Mouse (Mus musculus) neutrophil, adult 5-6 weeks (primary cell): ENCODE measurements around the gene Phka1. TPM values are rescaled to one million over a fixed set of nuclear protein-coding genes. Genes with fewer than 3 reads are reported as not detected.

Experiments used
- ATAC-seq: fragments of 151-379, 151-347 bp; 2 replicates; pipeline ENCODE4 v1.8.0; 2017; ENCODE audit warnings: mild to moderate bottlenecking, moderate TSS enrichment; ENCODE audit not compliant: insufficient number of reproducible peaks, poor library complexity, low FRiP score, severe bottlenecking; ENCODE audit errors: extremely low read depth
- total RNA-seq: library from RNA; stranded (forward); fragments of 200-1000 nt; gene quantifications from 2 replicates; pipeline ENCODE4 v1.2.3, GENCODE M21; 2017

Gene Phka1
- total RNA-seq, 1 experiment from 2014 or later: 13.2 TPM

DNA sequence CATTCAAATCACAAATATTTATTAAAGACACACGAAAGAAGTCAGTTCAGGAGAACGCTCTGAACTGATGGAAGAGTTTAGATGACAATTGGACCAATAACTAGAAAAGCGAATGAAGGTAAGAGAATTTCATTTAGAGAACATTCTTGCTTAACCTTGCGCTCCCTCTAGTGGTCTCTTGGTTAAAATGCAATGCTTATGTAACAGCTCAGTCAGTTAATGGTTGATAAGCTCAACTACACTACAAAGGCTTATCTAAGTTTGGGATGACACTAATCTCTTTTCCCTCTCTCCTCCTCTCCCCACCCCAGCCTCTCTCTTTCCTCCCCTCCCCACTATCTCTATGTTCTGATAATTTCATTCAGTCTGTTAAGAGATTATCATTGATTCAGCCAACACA, 165.1 kb downstream of the Phka1 start:
- ATAC-seq: no peak

- ATAC-seq: no peak
Observed at GRCm38 (mm10) chrX:102478481-102478880, 165.6 kb downstream of the Phka1 start.

DNA sequence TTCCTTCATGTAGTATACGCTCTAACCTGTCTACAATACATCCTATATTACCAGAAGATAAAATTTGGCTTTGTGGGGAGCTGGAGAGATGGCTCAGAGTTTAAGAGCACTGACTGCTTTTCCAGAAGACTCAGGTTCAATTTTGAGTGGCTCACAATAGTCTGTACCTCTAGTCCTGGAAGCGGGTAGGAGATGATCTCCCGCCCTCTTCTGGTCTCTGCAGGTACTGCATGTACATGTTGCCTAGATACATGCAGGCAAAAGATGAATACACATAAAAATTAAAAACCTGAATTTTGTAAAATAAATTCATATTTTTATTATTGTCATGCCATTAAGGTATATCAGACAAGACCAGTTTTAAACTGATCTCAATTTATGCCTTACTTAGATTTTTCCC, 167.3 kb downstream of the Phka1 start:
- 0 out of 2 replicates have a peak, but pooled peaks have one; percentile 41 for ATAC-seq

GRCm38 (mm10) chrX:102475555-102475954, 168.5 kb downstream of the Phka1 start:
- ATAC-seq: no peak

Other genes with a start within 250 kb of the Phka1 start
- gene Hdac8, start 138.9 kb downstream of the Phka1 start, total RNA-seq: 9.5 and 11.7 TPM in 2 replicates
- gene Gm3880, start 42.7 kb upstream of the Phka1 start, total RNA-seq: not detected in 2 replicates
- not detected in 2 replicates for gene Gm9112, start 63.4 kb upstream of the Phka1 start, total RNA-seq
- not detected in 2 replicates for gene Dmrtc1b, start 63.6 kb upstream of the Phka1 start, total RNA-seq
- not detected in 2 replicates for gene Dmrtc1c1, start 158.7 kb upstream of the Phka1 start, total RNA-seq
- gene Dmrtc1c2, start 210.4 kb upstream of the Phka1 start, total RNA-seq: not detected in 2 replicates
- gene 1700031F05Rik, start 223.7 kb upstream of the Phka1 start, total RNA-seq: not detected in 2 replicates